Mouse (Mus musculus) WW6 (cell line): Measurements from ENCODE around the gene Pigq.

Experiments
- DNase-seq: peaks from one replicate; pipeline ENCODE4 v3.0.0-alpha.2; 2013; ENCODE audit warnings: low read depth, low spot score

The Pigq gene

DNA sequence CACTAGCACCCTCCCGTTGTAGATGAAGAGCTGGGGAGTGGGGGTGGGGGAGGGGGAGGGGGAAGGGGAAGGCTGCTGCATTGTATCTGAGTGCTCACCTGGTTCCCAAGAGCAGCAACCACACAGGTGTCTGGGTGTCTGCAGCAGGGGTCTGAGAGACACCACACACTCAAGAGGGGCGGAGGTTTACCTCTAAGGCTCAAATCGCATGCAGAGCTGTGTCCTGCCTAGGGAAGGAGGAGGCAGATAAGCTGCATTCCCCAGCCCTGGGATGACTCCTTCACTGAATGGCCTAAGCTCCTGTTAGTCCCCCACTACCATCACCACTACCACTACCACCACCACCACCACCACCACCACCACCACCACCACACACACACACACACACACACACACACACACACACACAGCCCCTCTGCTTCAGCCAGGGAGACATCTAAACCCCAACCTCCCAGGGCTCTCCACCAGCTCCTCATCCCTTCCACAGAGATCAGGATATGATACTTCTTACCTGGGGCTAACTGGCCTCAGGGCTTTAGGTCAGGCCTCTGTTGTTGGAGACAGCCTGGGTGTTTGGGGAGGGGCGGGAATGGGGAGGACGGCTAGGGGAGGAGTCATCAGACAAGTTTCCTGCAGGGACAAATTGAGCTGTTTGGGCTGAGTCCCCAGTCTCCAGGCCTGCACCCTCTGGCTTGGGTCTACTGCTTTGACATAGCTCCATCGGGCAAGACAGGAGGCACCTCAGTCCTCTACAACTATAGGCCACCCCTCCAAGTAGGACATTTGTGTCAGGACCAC is at the start of gene Pigq, which contains the start of gene Nhlrc4:
Gene Pigq (minus strand): TSS at position 571 of the 798 bp plus-strand sequence.
Gene Nhlrc4 (minus strand): TSS at position 596 of the 798 bp plus-strand sequence.
- DNase-seq: no peak

DNA sequence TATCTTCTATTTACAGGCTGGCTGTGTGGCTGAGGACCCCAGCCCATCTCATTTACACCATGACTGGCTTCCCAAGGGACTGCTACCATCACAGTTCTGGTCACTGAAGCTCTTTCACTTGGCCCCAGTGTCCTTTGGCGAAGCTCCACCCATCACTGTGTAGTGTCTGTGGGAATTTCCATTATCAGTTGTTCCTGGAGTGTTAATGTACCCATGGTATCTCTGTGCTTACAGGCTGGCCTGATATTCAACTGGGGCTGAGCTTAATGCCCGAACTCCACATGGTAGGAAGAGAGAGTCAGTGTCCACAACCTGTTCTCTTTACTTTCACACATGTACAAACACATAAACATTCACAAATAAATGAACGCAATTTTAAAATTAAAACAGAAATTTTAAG is 48.8 kb upstream of the Pigq start:
- no peak for DNase-seq

DNA sequence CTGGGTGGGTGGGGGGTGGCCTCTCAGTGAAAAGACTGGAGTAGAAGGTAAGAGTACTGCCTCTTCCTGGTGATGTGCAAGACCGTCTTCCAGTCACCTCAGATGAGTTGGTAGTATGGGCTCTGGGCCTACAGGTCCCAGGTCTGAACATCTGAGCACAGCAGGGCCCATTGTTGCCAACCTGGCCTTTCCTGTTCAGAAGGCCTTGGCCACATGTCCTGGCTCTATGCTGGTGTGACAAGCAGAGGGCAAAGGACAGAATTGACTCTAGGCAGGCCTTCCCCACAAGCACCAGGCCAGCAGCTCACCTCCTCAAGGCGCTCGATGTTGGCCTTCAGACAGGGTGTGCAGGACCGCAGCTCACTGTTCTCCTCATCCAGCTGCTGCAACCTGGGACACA is 47.5 kb upstream of the Pigq start:
- no peak for DNase-seq

- DNase-seq: no peak
Observed at GRCm38 (mm10) chr17:25990331-25990730, 45.6 kb upstream of the Pigq start.

GRCm38 (mm10) chr17:25985306-25986294 is 40.9 kb upstream of the Pigq start, which contains the start of gene Capn15:
Gene Capn15, minus strand, starts transcription at chr17:25985796.
- DNase-seq: peak; percentile 94

DNA sequence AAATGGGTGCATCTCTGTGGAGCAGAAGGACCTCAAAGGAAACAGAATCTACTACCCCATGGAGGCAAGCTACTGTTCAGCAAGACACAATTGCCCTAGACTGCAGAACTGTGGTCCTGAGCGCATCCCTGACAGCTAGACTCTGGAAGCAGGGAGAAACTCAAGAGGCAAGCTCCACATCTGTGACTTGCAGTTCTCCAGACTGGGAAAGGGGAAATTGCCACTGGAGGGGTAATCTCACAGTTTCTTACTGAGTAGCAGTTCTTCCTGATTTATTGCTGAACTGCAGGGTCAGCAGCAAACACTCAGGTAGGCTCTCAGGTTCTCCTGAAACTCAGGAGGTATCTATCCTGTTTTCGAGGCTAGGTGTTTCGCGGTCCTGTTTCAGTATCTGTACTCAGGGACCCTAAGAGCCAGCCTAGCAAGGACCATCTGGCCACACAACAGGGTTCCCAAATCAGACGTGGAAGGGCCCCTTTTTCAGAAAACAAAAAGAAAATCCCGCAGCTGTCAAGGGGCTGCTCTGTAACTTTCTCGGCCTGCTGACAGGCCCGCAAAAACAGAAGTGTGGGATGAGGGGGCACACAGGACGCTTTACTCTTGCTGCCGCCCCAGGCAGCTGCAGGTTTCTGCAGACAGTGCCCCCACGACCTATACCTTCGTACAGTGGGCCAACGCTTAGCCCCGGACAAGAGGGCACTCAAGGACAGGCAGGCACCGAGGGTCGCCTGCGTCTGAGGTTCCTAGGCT is 40.0 kb upstream of the Pigq start:
- DNase-seq: no peak

DNA sequence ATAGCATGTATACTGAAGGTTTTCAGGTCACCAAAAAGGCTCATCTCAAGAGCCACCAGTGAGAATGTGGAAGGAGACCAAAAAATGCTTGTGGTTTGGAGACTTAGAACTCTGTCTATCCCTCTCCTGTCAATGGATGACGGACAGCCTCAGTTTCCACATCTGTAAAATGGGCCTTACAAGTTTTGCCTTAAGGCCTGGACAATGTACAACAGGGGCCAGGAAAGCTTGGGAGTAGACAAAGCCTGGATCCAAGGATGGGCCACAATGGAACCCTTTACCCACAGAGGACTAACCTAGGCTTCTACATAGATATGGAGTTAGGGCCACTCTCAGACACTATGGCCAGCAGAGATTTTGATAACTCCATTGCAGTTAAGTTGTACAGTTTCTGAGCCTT is 39.3 kb upstream of the Pigq start:
- DNase-seq: no peak

DNA sequence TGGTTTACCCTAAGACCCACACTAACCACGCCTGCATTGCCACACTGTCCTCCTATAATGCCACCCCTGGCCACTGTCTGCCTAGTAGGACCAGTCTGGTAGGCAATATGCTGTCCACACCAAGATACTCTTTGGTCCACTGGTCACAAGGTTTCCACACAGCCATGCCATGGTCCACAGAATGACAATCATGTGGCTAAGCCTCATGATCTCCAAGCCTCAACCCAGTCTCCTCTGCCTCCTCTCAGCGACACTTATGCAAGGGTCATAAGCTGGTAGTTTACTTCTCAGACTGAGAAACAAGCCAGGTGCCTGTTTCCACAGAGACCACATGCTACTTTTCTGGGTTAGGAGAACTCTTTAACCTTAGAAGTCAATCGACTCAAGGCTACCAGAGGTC is 38.2 kb upstream of the Pigq start:
- no peak for DNase-seq

DNA sequence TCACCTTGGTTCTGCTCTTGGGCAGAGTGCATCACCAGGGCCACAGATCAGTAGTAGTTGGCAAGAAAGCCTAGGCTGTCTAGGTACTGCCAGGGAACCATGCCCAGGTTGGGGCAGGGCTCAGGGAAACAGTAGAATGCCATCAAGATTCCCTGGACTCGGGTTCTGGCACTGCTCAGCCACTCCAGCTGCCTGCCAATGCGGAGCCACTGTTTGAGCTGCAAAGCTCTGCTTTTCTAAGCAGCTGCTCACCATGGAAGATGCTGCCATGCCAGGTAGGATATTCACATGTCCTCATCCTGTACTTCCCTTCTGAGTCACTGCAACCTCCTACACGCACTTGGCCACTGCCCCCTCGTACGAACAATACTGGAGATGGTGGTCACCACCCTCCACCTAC is 36.1 kb upstream of the Pigq start:
- DNase-seq: no peak

- DNase-seq: no peak
Observed at GRCm38 (mm10) chr17:25979829-25980738, 35.3 kb upstream of the Pigq start.

DNA sequence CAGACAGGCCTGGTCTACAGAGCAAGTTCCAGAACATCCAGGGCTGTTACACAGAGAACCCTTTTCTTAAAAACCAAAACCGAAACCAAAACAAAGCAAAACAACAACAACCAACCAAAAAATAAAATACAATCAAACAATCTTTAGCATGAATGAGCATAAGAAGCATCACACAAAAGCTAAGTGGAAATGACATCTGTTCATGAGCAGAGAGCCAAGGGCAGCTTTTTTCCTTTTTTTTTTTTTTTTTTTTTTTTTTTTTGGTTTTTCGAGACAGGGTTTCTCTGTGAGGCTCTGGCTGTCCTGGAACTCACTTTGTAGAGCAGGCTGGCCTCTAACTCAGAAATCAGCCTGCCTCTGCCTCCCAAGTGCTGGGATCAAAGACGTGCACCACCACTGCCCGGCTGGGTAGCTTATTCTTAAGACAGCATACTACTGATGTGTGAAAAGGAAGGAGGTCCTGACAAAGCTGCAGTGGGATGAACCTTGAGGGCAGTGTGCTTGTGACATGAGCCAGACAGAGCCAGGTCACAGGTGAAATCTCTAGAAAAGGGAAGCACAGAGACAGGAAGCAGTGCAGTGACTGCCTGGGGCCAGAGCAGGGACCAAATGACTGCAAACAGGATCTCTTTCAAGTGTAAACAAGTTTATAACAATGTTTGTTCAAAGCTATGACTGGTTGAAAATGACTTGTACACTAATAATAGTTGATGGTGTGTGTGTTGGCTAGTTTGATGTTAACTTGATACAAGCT is 26.4 kb upstream of the Pigq start:
- DNase-seq: no peak

DNA sequence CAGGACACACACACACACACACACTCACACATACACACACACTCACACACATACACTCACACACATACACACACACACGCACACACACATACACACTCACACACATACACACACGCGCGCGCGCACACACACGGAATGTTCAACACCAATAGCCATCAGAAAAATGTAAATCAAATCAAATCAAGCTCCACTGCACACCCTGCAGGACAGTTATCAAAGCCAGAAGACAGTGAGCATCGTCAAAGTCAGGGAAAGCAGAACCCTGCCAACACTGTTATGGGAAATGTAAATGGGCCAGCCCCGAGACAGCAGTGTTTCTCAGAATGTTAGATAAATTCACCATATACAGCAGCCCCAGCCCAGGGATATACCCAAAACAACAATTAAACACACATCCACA is 25.7 kb upstream of the Pigq start:
- DNase-seq: no peak

DNA sequence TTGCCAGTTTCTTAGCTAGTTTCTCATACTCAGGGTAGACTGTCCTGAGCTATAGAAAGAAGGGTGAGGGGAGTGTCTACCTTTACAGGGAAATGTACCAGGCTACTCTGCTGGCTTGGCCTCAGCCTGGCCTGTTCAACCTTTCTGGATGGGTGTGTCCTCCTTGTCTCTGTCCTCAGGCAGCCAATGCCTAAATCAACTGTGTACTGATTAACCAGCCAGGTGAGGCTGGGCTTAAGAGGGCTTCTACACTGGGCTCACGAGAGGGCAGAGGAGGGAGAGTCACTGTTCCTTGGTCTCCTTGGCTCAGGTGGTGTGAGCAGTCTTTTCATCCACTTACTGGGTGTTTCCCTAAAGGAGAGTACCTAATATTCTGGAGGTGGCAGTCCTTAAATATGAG is 23.4 kb upstream of the Pigq start:
- DNase-seq: no peak

DNA sequence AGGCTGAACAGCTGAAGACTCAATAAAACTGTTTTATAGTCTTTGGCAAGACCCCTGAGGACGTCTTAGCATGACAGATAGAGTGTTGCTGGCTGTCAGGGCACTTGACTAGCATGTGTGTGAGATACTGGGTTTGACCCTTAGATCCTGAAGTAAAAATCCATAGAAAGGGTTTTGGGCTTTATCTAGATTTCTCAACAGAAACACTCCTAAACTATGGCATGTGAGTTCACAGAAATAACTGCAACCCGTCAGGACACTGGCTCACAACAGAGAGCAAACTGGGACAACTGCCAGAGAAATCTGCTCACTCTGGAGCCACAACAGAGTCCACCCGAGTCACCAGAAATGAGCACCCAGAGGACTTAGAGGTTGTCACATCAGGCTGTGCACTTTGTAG is 22.9 kb upstream of the Pigq start:
- no peak for DNase-seq

GRCm38 (mm10) chr17:25964271-25964670 is 19.5 kb upstream of the Pigq start:
- no peak for DNase-seq

DNA sequence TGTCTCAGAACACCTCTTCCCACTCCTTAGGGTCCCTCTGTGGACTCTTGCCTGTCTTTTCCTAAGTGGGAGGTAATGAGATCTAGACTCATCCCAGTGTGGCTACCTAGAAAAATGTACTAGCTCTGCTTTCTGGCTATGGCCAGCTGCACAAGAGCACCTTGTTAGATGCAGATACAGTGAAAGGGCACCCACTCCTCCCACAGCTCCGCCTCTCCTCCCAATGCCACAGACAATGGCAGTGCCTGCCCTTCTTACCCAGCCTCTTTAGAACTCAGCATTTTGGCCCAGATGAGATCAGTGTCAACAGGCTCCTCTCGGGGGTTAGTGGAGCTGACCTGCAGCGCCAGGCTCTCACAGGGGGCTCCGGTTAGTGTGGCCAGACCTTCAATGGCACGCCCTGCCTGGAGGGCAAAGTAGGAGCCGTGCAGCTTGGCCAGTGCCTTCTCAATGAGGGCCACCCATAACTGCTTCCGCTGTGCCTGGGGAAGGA is 17.7 kb upstream of the Pigq start:
- no peak for DNase-seq

- DNase-seq: no peak
Observed at GRCm38 (mm10) chr17:25961566-25961965, 16.8 kb upstream of the Pigq start.

GRCm38 (mm10) chr17:25959630-25960467 is 15.1 kb upstream of the Pigq start:
- DNase-seq: no peak
